8 mouse cellular contexts compared by ENCODE assay signal in the genomic region with DNA sequence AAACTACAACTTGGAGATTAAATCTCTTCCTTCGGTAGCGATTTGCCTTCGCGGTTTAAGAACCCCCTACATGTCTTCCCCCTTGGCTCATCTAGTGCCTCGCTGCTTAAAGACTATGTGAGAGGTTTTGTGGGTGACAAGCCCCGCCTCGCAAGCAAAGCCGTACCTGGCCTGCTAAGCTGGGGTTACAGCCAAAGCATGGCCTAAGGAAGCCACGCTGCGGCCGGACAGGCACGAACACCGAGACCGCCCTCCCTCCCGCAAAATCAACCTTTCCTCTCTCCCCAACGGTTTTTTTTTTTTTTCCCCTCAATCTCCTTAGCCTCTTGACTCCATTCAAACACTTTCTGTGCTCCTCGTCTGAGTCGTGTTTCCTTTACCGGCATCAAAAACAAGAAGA. TPM values are rescaled to one million over a fixed set of nuclear protein-coding genes. Genes with fewer than 3 reads are reported as not detected.
DNase-seq lines count a peak whose midpoint lies in the region; ATAC-seq and TF ChIP-seq lines count a peak whose summit lies in the region.

No protein-coding gene starts in this region.

- peak overlapping the region; percentile 95 for H3K4me3 ChIP-seq in lung, adult 2 months (replicated peaks; ENCODE audit: extremely low read depth, low read depth, low read length)
- peak overlapping the region; percentile 90 for H3K4me3 ChIP-seq in forebrain, embryonic 12.5 days (replicated peaks)
- H3K4me3 ChIP-seq in kidney, adult 2 months (ENCODE audit: insufficient read depth, low read depth, low read length) = peak overlapping the region; percentile 78

- ATAC-seq in forebrain, embryonic 12.5 days (ENCODE audit: low FRiP score) = peak; percentile 39; the same call in 1 of the 2 replicates

- no peak for TF ChIP-seq POLR2A in lung, adult 2 months (IDR thresholded peaks at IDR 0.05; ENCODE audit: borderline replicate concordance, extremely low read depth, low read depth, low read length)
- no peak for TF ChIP-seq POLR2A in kidney, adult 2 months (IDR thresholded peaks at IDR 0.05; ENCODE audit: low read depth, low read length)

- peaks cover 7% of the 10 kb centered on the region for H3K4me1 ChIP-seq in lung, adult 2 months (ENCODE audit: control insufficient read depth, insufficient read depth, low read length)
- H3K4me1 ChIP-seq in forebrain, embryonic 12.5 days = peaks cover 26% of the 10 kb centered on the region
- peaks cover 12% of the 10 kb centered on the region; the same call in 1 of the 2 replicates for H3K4me1 ChIP-seq in kidney, adult 2 months (ENCODE audit: control insufficient read depth, insufficient read depth, low read length)

- H3K27ac ChIP-seq in forebrain, embryonic 12.5 days = peak overlapping the region; percentile 88
- peak overlapping the region; percentile 72 for H3K27ac ChIP-seq in kidney, adult 2 months (ENCODE audit: insufficient read depth, low read depth, low read length)

- peak overlapping the region; percentile 75 for H3K4me2 ChIP-seq in forebrain, embryonic 12.5 days

- DNase-seq in lung, adult 2 months = peak; percentile 25
- no peak for DNase-seq in lung, postnatal 25 days (ENCODE audit: low spot score)
- peak; percentile 49 for DNase-seq in brain, adult 2 months (ENCODE audit: low read depth, low spot score)
- peak; percentile 44 for DNase-seq in kidney, adult 2 months
- peak; percentile 29 for DNase-seq in lung, postnatal 10 days
- DNase-seq in splenic B cell, adult 2 months (ENCODE audit: low read depth, low spot score) = peak; percentile 54
- DNase-seq in right cerebral cortex, postnatal 25 days = no peak

- no peak for TF ChIP-seq CTCF in lung, adult 2 months (IDR thresholded peaks at IDR 0.05; ENCODE audit: insufficient read depth, low read length)
- TF ChIP-seq CTCF in kidney, adult 2 months (conservative IDR thresholded peaks at IDR 0.05; ENCODE audit: insufficient read depth, insufficient read length, low read depth, low read length) = no peak

- under 1% methylated on average over 19 of the region's 19 CpGs for WGBS in lung, adult 2 months
- under 1% methylated on average over 19 of the region's 19 CpGs for WGBS in forebrain, embryonic 12.5 days
- 0% methylated on average over 19 of the region's 19 CpGs for WGBS in kidney, adult 2 months

- H3K27me3 ChIP-seq in forebrain, embryonic 12.5 days = no peaks in the 10 kb centered on the region
- H3K27me3 ChIP-seq in kidney, adult 2 months (replicated peaks; ENCODE audit: control insufficient read depth, insufficient read depth, low read length) = no peaks in the 10 kb centered on the region
- H3K27me3 ChIP-seq in splenic B cell, adult 2 months (ENCODE audit: control insufficient read depth, insufficient read depth, low read length, poor library complexity, severe bottlenecking) = no peaks in the 10 kb centered on the region

- H3K9me3 ChIP-seq in forebrain, embryonic 12.5 days = no peaks in the 10 kb centered on the region

- H3K36me3 ChIP-seq in forebrain, embryonic 12.5 days (replicated peaks) = peaks cover 17% of the 10 kb centered on the region
- no peaks in the 10 kb centered on the region for H3K36me3 ChIP-seq in kidney, adult 2 months (ENCODE audit: control insufficient read depth, insufficient read depth, low read length)
- no peaks in the 10 kb centered on the region for H3K36me3 ChIP-seq in splenic B cell, adult 2 months (ENCODE audit: control insufficient read depth, insufficient read depth, low read length, poor library complexity, severe bottlenecking)

- H3K9ac ChIP-seq in forebrain, embryonic 12.5 days = peak overlapping the region; percentile 85

RNA-seq across cellular contexts. Expression of a gene that starts 0.4 kb away (rescaled TPM):
- polyA plus RNA-seq in lung, adult 2 months (2012; rRNA removed) = 5.0 and 8.2 TPM in 2 replicates
- polyA plus RNA-seq in forebrain, embryonic 12.5 days (2016; fragmentation: Nextera tagmentation; extraction: Ambion mirVana) = 90.0 and 98.3 TPM in 2 replicates
- 7.9 and 10.6 TPM in 2 replicates for polyA plus RNA-seq in kidney, adult 2 months (2012; rRNA removed)

RNA-seq across cellular contexts. Expression of a gene that starts 0.5 kb away (rescaled TPM):
- polyA plus RNA-seq in lung, adult 2 months (2012; rRNA removed) = 3.3 and 5.4 TPM in 2 replicates
- polyA plus RNA-seq in forebrain, embryonic 12.5 days (2016; fragmentation: Nextera tagmentation; extraction: Ambion mirVana) = 37.0 and 38.1 TPM in 2 replicates
- polyA plus RNA-seq in kidney, adult 2 months (2012; rRNA removed) = 3.9 and 4.0 TPM in 2 replicates

Comparison
In these comparisons a context has a peak if more than half of its experiments do, and no peak if none do; other contexts are left out.
1. DNase-seq: peak in lung, adult 2 months (single experiment), brain, adult 2 months (single experiment), kidney, adult 2 months (single experiment), lung, postnatal 10 days (single experiment) and splenic B cell, adult 2 months (single experiment); none in lung, postnatal 25 days (single experiment) and right cerebral cortex, postnatal 25 days (single experiment).
2. Peak in every context shown above with its lines, with median percentiles within 50 percentile points of each other: H3K4me3 ChIP-seq.